Mouse (Mus musculus) embryonic fibroblast, embryonic 13.5 days (primary cell): ENCODE measurements around the gene Iffo1.

Experiments
- CTCF ChIP-seq: IDR thresholded peaks from 2 replicates; pipeline ENCODE4 v1.5.1; 2011; ENCODE audit warnings: mild to moderate bottlenecking, control low read depth, low read length, moderate library complexity, borderline replicate concordance; ENCODE audit not compliant: insufficient read depth
- POLR2A ChIP-seq: IDR thresholded peaks from 2 replicates; pipeline ENCODE4 v1.6.1; 2011; ENCODE audit warnings: low read depth, mild to moderate bottlenecking, control low read depth, low read length, moderate library complexity

- TF ChIP-seq CTCF = no peak
- TF ChIP-seq POLR2A = no peak
Measured at GRCm38 (mm10) chr6:125149569-125149950, 4.5 kb downstream of the Iffo1 start.
